Mouse (Mus musculus) spleen, postnatal 4 days (tissue): ENCODE data around the gene Caln1.

Source experiments
- DNase-seq, 2 experiments: peaks; one replicate each; pipeline ENCODE4 v3.0.0; 2022; ENCODE audit warnings: low spot score in 2 of 2

Caln1 gene

GRCm38 (mm10) chr5:130812556-130812955, 443.3 kb downstream of the Caln1 start:
- DNase-seq, result no peak

GRCm38 (mm10) chr5:130813089-130813488, 443.8 kb downstream of the Caln1 start:
- DNase-seq, result no peak

- no peak for DNase-seq
These were observed 446.1 kb downstream of the Caln1 start for GRCm38 (mm10) chr5:130815352-130815751.

GRCm38 (mm10) chr5:130820021-130820648, 450.9 kb downstream of the Caln1 start:
- no peak for DNase-seq

- no peak for DNase-seq
These were observed 451.4 kb downstream of the Caln1 start for GRCm38 (mm10) chr5:130820661-130821060.

GRCm38 (mm10) chr5:130825797-130826196, 456.5 kb downstream of the Caln1 start:
- DNase-seq, result no peak

GRCm38 (mm10) chr5:130848562-130848961, 479.3 kb downstream of the Caln1 start:
- no peak for DNase-seq

GRCm38 (mm10) chr5:130849610-130850009, 480.4 kb downstream of the Caln1 start:
- DNase-seq, result no peak

- DNase-seq, result no peak
These were observed 482.9 kb downstream of the Caln1 start for GRCm38 (mm10) chr5:130852182-130852581.

- peak; percentile 75 to 90 for DNase-seq
These were observed 484.1 kb downstream of the Caln1 start for GRCm38 (mm10) chr5:130853371-130853770.

GRCm38 (mm10) chr5:130854430-130854829, 485.2 kb downstream of the Caln1 start:
- DNase-seq, result no peak

- peak in 1 of 2 experiments; percentile 60 for DNase-seq
These were observed 488.9 kb downstream of the Caln1 start for GRCm38 (mm10) chr5:130858148-130858547.

- DNase-seq, result no peak
These were observed 489.5 kb downstream of the Caln1 start for GRCm38 (mm10) chr5:130858706-130859105.

- no peak for DNase-seq
These were observed 490.5 kb downstream of the Caln1 start for GRCm38 (mm10) chr5:130859736-130860135.

GRCm38 (mm10) chr5:130862302-130862701, 493.0 kb downstream of the Caln1 start:
- DNase-seq, result no peak

- DNase-seq, result peak in 1 of 2 experiments; percentile 55
These were observed 500.6 kb downstream of the Caln1 start for GRCm38 (mm10) chr5:130869869-130870268.

GRCm38 (mm10) chr5:130871086-130871485, 501.8 kb downstream of the Caln1 start:
- DNase-seq, result no peak

- no peak for DNase-seq
These were observed 506.1 kb downstream of the Caln1 start for GRCm38 (mm10) chr5:130875391-130875790.

GRCm38 (mm10) chr5:130880331-130880730, 511.1 kb downstream of the Caln1 start:
- no peak for DNase-seq

GRCm38 (mm10) chr5:130891735-130892134, 522.5 kb downstream of the Caln1 start:
- no peak for DNase-seq

- DNase-seq, result no peak
These were observed 526.7 kb downstream of the Caln1 start for GRCm38 (mm10) chr5:130895991-130896390.
